Mouse (Mus musculus): ENCODE results near the gene Usf2.

The Usf2 gene

DNA sequence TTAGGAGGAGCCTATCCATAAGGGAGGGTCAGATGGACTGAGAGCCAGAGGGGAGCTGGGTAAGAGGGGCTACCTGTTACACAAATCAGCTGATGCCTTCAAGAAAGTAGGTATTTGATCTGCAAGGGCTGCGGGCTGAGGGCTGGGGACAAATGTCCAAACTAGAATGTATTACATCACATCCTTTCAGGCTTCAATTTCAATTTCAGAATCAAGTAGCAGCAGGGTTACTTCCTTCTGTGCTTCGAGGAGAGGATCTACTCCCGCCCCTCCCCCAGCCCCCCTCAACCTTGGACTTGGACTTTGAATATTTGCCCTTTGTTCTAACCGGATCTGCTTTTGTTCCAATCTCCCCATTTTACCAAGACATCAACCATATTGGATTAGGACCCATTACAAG is 39.4 kb downstream of the Usf2 start:
- no peak for DNase-seq (ENCODE audit: low spot score)

DNA sequence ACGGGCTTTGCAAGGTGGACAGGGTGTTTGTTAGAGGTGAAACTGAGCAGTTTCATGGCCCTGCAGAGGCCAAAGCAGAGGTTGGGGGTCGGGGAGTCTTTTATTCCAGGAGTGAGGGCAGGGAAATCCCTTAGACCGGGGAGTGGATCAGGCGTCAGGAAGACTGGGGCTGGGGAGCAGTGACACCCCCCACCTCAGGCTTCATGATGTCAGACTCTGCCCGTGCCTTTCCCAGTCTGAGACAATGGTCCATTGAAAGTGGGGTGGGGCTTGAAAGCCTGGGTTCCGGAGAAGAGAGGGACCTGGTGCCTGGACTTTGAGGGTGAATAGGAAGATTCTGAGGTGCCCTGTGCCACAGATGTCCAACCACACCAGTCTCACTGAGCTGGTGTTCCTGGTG is 39.9 kb downstream of the Usf2 start:
- no peak for DNase-seq (ENCODE audit: low spot score)

DNA sequence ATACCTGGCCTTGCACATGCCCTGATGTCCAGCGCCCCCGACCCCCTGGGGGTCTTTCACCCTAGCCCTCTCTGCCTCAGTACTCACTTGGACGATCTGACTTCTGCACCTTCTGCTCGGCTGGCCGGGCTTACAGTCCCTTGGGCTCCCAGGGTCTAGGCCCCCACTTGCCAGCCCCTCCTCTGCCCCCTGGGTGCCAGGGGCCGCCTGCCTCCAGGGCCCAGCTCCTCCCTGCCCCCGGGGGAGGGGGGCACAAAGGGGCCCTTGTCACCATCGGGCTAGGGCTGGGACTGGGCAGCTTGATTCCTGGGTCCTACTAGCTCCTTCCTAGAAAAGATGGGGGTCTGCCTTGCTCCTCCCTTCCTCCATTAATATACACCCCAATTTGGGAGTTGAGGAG is 41.9 kb downstream of the Usf2 start, which contains the start of gene Mag:
TSS of gene Mag (minus strand) at position 142 of the 400 bp plus-strand sequence.
- DNase-seq (ENCODE audit: low spot score), result no peak

DNA sequence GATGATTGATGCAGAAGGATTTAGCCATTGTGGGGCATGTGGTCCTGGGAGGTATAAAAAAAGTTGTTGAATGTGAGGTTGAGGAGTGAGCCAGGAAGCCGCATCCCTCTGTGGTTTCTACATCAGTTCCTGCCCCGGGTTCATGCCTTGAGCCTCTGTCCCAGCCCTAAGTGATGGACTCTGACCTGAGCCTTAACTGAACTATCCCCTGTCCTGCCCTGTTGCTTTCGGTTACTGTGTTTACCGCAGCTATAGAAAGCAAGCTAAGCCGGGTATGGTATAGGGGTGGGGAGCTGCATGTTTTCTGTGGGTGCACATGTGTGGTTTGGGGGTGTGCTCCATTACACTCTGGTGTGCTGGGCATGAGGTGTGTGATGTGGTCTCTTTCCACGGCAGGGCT is 46.8 kb downstream of the Usf2 start:
- no peak for DNase-seq (ENCODE audit: low spot score)

DNA sequence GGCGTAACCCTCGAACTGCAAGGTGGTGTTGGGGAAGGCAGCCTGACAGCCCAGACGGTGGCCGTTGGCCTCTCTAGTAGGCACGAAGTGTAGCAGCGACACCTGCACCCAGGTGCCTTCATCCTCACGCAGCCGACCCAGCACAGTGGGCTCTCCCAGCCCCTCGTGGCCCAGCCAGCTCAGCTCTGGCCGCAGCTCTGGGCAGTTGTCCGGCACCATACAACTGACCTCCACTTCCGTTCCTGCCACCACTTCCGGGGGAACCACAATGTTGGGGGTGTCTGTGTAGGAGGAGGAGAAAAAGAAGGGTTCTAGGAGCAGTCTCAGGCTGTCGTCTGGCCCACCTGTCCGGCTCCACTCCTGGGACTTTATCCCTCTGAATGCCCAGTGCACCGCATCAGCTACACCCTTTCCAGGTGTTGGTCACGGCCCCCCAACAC is 47.6 kb downstream of the Usf2 start:
- DNase-seq (ENCODE audit: low spot score), result no peak

DNA sequence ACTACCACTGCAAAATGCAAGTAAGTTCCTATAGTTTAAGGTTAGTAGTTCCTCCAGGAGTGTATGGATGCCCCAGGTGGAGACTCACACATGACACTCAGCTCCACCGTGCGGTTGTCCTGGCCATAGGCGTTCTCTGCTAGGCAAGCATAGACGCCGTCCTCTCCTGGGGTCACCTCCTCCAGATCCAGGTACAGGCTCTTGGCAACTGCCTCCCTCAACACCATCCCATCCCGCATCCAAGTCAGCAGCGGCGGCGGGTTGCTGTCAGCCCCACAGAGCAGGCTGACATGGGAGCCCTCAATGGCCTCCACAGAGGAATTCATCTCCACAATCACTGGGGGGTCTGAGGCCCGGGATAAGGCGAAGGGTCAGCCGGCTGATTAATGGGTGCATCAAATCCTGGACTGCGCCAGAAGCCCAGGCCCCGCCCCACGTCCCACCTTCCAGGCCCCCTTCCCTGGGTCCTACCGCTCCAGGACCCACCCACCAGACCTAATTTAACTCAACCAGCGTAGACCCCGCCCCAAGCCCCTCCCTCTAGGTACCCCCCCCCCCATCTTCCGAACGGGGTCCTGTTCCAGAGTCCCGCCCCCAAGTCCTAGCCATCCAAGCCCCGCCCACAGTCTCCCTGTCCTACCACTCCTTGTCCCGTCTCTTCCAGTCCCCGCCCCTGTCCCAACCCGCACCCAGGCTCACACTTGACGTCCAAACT is 48.2 kb downstream of the Usf2 start:
- DNase-seq (ENCODE audit: low spot score), result no peak

DNA sequence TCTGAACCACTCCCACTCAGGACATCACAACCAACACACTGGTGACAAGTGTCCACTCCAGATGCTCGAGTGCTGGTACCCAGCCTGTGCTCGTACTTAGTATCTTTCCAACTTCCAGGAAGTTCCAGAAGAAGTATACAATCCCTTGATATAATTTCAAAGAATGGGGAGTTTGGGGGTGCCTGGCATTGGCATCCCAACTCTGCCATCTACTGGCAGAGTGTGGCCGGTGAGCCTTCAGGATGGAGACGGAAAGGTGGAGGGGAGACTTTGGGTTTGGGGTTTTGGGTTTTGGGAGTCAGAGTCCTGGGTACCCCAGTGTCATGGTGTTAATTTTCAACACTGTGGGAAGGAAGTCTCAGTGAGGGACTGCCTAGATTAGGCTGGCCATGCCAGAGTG is 52.6 kb downstream of the Usf2 start:
- DNase-seq (ENCODE audit: low spot score), result no peak
